Mouse (Mus musculus): ENCODE data around the gene Slc4a4.

GRCm38 (mm10) chr5:88857311-88857710, 29.3 kb upstream of the Slc4a4 start:
- TF ChIP-seq POLR2AphosphoS2 (IDR thresholded peaks at IDR 0.05; ENCODE audit: insufficient read length, low read depth), result no peak
- no peak for TF ChIP-seq POLR2A (IDR thresholded peaks at IDR 0.05; ENCODE audit: insufficient read length, low read depth)
- no peak for TF ChIP-seq CEBPB (IDR thresholded peaks at IDR 0.05; ENCODE audit: insufficient read depth, poor library complexity, severe bottlenecking)
- no peak for TF ChIP-seq USF1 (IDR thresholded peaks at IDR 0.05; ENCODE audit: low read depth)
- TF ChIP-seq MYOD1 (IDR thresholded peaks at IDR 0.05; ENCODE audit: control insufficient read depth in 1 of 3, insufficient read length in 2 of 3, low read depth in 2 of 3), result no peak
- no peak for TF ChIP-seq MAX (IDR thresholded peaks at IDR 0.05; ENCODE audit: low read depth)
